Mouse (Mus musculus) cerebral cortex, adult 2 months (tissue): ENCODE data around the gene Gm20388.

Experiments used
- WGBS: fragments of 180-500 bp; shearing (Covaris S2); methylation state at CpG from one replicate; pipeline ENCODE4 v1.1.7; 2018; 5-methylcytosine and 5-hydroxymethylcytosine counted together

Gm20388 gene

DNA sequence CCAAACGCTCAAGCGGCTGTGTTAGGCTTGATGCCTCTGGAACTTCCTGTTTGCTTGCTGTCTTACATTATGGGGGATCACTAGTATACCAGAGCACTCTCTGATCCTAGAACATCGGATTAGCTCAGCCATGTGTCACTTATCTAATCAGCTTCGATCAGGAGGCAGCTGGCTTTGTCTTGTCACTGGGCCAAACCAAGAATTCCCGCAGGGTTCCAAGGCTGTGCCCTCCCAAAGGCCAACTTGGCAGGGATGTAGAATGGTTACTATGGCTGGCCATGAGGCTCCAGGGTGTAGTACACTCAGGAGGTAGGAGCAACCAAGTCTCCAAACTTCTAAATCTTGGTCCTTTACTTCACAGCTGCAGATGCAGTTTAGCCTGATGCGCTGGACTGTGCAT is 2656.1 kb downstream of the Gm20388 start:
- 21% methylated on average over 6 of the region's 6 CpGs for WGBS

GRCm38 (mm10) chr8:122567361-122568108 is 2656.9 kb downstream of the Gm20388 start, which contains the start of gene Cdt1:
Gene Cdt1 (plus strand): TSS chr8:122568015.
- WGBS, result under 1% methylated on average over 62 of the region's 62 CpGs

DNA sequence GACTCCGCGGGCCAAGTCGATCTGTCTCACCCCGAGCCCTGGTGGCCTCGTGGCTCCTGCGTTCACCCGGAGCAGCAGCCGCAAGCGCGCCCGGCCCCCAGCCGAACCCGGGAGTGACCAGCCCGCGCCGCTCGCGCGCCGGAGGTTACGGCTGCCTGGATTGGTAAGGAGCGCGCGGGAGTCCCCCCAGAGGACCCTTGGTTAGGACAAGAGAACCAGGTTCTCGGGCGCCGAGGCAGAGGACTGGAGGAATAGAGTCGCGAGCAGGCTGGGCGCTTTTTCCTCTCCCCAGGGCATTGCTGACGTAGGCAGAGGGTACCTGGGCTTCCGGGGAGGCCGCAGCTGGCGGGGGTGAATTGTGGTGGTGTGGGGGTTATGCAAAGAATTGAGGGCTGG is 2657.5 kb downstream of the Gm20388 start:
- under 1% methylated on average over 34 of the region's 34 CpGs for WGBS

DNA sequence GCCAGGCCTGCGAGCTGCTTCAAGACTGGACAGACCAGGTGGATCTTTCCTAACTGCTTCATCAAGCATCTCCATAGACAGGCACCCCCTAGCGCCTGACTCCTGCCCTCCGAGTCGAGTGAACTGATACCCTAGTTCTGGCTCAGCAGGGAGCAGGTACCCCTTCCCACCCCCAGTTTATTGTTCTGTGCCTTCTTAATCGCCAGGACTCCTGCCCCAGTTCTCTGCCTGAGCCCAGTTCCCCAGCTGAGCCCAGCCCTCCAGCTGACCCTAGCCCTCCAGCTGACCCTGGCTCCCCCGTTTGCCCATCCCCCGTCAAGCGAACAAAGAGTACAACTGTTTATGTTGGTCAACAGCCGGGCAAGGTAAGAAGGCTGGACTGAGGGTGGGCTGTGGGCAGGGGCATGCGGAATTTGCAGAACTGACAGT is 2658.3 kb downstream of the Gm20388 start:
- WGBS, result 33% methylated on average over 10 of the region's 10 CpGs

- WGBS, result 79% methylated on average over 9 of the region's 9 CpGs
Measured at GRCm38 (mm10) chr8:122569329-122569728, 2658.7 kb downstream of the Gm20388 start.

DNA sequence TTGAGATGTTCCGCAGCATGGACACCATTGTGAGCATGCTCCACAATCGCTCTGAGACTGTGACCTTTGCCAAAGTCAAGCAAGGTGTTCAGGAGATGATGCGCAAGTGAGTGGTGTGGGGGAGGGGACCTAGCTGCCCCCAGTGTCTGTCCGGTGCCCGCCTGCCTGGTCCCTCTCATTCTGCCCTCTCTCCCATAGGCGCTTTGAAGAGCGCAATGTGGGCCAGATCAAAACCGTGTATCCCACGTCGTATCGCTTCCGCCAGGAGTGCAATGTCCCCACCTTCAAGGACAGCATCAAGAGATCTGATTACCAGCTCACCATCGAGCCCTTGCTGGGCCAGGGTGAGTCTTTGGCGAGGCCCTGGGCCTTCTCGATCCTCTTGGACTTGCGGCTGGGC is 2659.4 kb downstream of the Gm20388 start:
- WGBS, result 98% methylated on average over 16 of the region's 16 CpGs

DNA sequence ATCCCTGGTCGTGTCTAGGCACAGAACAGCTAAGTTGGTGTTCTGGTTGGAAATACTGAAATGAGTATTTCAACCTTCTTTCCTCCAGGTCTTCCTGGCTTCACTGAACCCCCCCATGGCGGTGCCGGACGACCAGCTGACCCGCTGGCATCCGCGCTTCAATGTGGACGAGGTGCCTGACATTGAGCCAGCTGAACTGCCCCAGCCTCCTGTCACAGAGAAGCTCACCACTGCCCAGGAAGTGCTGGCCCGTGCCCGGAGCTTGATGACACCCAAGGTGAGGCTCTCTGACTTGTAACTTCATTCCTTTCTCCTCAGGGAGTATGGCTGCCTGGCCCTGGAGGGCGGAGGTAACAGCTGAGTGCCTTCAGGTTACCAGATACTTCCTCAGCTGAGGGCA is 2660.5 kb downstream of the Gm20388 start:
- 95% methylated on average over 11 of the region's 11 CpGs for WGBS

- WGBS, result 93% methylated on average over 17 of the region's 17 CpGs
Measured at GRCm38 (mm10) chr8:122571750-122572267, 2661.2 kb downstream of the Gm20388 start.

DNA sequence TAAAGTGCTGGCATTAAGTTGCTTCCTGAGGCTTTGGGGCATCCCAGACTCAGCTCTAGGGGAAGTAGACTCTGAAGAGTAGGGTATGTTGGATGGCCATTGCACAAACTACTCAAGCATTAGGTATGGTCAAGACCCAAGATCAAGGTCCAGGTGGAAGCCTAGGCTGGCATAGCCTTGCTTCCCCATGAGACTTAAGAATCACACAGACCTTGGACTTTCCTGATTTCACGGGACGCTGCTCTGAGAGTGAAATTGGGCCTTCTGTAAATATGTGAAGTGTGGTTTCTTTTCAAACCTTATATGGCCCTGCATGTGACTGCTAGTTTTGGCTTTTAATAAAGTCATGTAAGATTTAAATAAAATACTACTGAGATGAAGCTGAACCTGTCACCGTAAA is 2662.1 kb downstream of the Gm20388 start:
- 81% methylated on average over 3 of the region's 3 CpGs for WGBS

GRCm38 (mm10) chr8:122573176-122573575 is 2662.5 kb downstream of the Gm20388 start:
- 41% methylated on average over 4 of the region's 4 CpGs for WGBS

- 53% methylated on average over 9 of the region's 9 CpGs for WGBS
Measured at GRCm38 (mm10) chr8:122573577-122573976, 2662.9 kb downstream of the Gm20388 start.

GRCm38 (mm10) chr8:122574264-122574663 is 2663.6 kb downstream of the Gm20388 start:
- 69% methylated on average over 3 of the region's 3 CpGs for WGBS

- WGBS, result 70% methylated on average over 10 of the region's 10 CpGs
Measured at GRCm38 (mm10) chr8:122574667-122575251, 2664.1 kb downstream of the Gm20388 start.

DNA sequence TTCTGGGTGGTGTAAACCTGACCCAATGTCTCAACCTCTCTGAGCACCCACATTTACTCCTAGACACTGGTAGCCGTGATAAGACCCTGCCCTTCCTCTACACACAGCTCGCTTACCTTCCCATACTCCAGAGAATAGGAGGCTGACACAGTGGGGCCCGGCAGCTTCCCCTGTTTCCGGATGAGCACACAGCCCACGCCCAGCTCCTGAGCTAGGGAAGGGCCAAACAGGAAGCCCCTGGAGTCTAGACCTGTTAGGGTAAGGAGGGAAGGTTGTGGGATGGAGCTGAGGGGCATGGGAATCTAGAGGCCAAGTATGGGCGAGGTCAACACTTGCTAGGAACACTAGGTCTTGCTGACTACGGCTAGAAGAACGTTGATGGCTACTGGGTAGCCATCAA is 2664.6 kb downstream of the Gm20388 start:
- WGBS, result 69% methylated on average over 8 of the region's 8 CpGs

DNA sequence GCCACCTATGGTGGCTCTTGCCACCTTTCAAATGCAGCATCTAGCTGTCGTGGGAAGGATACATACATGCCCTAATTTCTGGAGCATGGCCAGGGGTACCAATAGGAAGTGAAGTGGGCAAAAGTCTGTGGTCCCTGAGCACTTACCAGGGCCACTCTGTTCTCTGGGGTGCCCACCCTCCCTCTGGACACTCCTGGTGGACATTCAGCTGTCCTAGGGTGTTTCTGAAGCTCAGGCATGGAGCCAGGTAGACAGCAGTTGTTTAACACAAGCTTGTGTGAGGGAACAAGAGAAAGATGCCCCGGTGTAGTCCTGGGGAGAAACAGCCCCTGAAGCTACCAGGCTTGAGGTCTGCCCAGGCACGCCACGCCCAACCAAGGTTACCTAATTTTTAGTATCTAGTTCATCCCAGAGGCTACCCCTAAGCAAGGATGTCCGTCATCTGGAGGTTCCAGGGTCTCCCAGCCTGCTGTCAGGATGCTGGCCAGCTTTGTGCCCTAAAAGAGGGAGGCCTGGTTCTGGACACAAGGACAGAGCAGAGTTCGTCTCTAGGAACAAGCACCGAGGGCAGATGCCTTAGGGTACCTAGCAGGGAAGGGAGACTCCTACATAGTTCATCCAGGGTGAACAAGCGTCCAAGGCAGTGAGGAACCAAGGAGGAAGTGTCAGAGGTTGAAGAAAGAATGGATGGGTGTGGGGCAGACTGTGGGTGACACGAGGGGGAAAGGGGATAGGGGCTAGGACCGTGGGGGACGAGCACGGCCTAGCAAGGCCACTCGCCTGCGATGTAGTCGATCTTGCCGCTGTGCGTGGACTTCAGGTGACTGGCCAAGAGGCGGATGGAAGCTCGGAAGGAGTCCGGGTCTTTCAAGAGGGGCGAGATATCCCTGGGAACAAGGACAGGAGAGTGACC is 2665.3 kb downstream of the Gm20388 start:
- WGBS, result 14% methylated on average over 21 of the region's 21 CpGs

DNA sequence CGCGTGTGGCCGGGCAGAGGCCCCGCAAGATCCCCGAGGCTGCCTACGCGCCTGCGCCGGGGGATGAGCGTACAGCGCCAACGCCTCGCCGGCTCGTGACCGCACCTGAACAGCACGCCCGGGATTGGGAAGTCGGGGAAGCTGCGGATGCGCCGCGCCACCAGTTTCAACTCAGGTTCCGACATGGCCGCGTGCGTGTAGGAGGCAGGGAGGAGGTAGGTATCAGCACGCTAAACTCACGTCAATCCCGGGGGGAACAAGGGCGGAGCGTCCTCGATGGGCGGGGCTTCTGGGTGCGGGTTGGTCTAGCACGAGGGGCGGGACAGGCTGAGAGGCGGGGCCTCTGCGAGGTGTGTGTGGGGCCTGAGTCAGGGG is 2666.0 kb downstream of the Gm20388 start, which contains the start of gene Aprt:
Gene Aprt, minus strand, starts transcription at position 262 of the 375 bp plus-strand sequence.
- WGBS, result under 1% methylated on average over 39 of the region's 39 CpGs

DNA sequence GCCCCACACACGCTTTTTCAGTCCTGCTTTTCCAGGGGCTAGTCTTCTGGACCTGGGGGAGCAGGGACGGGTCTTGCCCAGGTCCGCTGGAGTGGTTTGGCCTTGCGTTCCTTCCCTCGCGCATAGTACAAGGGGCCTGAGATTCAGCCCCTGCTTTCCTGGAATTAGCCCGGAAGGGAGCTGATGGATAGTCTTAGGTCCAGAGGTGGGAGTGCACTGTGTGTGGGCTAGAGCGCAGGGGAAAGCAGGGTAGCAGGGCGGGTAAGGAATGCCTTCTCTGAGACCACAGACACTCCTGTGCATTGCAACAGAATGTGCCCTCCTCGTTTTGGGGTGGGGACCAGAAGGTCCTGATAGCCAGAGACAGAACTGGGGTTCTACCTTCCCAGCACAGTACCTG is 2666.5 kb downstream of the Gm20388 start:
- WGBS, result 39% methylated on average over 10 of the region's 10 CpGs

DNA sequence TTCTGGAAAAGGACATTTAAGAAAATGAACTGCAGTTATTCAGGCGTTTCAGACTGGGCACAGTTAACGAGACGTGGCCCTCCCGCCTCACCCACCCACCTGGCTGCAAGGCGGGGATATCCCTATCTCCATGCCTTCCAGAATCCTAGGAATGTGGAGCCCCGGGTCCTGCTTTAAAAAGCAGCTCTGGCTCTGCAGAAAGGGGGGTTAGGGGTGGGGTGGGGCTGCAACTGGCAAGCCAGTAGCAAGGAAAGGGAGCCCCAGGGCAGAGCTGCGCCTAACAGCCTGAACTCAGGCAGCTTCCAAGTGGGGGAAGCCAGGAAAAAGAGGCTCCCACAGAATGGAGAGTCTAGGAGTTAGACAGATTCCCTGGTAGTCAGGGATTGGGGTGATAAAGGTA is 2668.6 kb downstream of the Gm20388 start:
- WGBS, result 55% methylated on average over 7 of the region's 7 CpGs

GRCm38 (mm10) chr8:122580926-122581325 is 2670.3 kb downstream of the Gm20388 start:
- 90% methylated on average over 13 of the region's 15 CpGs for WGBS

- WGBS, result 73% methylated on average over 9 of the region's 9 CpGs
Measured at GRCm38 (mm10) chr8:122584981-122585380, 2674.3 kb downstream of the Gm20388 start.

GRCm38 (mm10) chr8:122585411-122585891 is 2674.8 kb downstream of the Gm20388 start:
- WGBS, result 85% methylated on average over 14 of the region's 14 CpGs

- 75% methylated on average over 7 of the region's 7 CpGs for WGBS
Measured at GRCm38 (mm10) chr8:122586171-122586570, 2675.5 kb downstream of the Gm20388 start.
